Mouse (Mus musculus) ZHBTc4 (cell line): Measurements from ENCODE around the gene Paxbp1.

Experiments
- DNase-seq: peaks from one replicate; pipeline ENCODE4 v3.0.0-alpha.2; 2011; ENCODE audit warnings: low read depth, low spot score

The Paxbp1 gene

GRCm38 (mm10) chr16:91055150-91055549 lies 10.8 kb upstream of the Paxbp1 start:
- DNase-seq = no peak

- DNase-seq = no peak
These were observed 9.3 kb upstream of the Paxbp1 start for GRCm38 (mm10) chr16:91053599-91053998.

- peak; percentile 88 for DNase-seq
These were observed 1.2 kb upstream of the Paxbp1 start for GRCm38 (mm10) chr16:91045511-91045910.

GRCm38 (mm10) chr16:91043461-91044248 lies 688 bp downstream of the Paxbp1 start:
- peak; percentile 89 for DNase-seq

DNA sequence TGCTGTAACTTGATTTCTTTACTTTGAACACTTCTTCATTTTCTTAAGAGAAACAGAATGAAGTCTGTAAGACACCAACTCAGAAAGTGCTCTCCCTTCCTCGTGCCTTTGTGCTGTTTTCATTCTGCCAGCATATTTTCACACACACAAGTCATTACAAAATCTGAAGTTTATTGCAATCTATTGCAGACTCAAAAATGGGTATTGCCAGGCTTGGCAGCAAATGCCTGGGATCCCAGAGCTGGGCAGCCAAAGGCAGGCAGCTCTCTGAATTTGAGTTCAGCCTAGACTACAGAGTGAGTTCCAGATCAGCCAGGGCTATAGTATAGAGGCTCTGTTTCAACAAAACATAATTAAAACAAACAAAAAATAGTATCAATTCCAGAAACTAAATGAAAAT lies 1.7 kb downstream of the Paxbp1 start:
- DNase-seq = no peak

DNA sequence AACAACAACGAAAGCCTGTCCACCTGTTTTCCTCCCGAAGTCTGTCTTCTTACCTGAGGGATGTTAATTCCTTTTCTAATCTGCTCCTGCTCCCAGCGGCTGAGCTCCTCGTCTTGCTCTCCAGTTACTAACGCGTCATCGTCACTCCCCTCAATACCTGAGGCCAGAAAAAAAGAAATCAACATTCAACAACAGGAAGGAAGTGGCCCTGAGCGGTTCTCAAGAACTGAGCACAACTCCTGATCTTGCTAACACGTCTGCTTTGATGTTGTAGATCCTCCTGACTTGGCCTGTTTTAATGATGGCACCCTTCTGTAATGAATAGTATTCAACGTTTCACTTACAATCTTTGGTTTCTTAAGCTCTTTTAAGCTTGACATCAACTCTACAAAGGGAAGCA lies 8.5 kb downstream of the Paxbp1 start:
- DNase-seq = no peak

DNA sequence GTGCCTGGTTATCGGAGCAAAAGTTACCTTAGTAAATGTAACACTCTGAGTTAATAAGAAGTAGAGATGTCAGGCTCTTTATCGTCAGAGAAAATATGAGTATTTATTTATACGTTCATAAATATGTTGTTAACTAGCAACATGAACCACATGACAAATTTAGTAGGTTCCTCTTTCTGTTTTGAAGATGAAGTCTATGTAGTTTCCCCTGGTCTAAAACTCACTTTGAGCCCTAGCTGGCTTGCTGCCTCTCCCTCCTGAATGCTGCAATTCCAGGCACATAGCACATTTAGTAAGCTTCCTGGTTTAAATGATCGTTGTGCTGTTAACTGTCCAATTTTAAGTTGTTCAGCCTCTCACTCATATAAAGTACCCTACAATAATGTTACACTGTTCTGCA lies 13.6 kb downstream of the Paxbp1 start:
- DNase-seq = no peak

- no peak for DNase-seq
These were observed 14.4 kb downstream of the Paxbp1 start for GRCm38 (mm10) chr16:91029901-91030300.

DNA sequence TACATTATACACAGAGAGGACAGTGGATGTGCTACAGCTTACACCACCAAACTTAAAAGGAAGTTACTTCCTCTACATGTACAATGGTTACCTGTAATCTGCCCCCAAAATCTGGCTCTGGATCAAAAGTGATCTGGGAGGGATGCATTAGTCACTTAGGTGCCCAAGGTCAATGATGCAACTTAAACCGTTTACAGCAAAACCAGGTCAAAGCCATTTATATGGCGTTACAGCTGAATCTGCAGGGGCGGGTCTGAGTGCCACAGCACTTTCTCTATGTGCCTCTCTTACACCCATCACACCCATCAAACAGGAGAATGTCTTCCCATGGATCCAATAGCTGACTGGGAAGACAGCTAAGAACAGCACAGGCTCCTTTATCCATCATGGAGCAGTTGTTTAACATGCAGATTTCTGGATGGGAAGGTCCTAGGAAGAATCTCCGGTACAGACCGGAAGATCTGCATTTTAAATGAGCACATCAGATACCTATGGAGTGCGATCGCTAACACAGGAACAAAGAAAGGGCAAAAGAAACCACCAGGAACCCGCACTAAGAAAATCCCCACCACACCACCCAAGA lies 15.1 kb downstream of the Paxbp1 start:
- peak; percentile 83 for DNase-seq

- no peak for DNase-seq
These were observed 18.1 kb downstream of the Paxbp1 start for GRCm38 (mm10) chr16:91026290-91026689.

GRCm38 (mm10) chr16:91023384-91023783 lies 21.0 kb downstream of the Paxbp1 start:
- peak; percentile 52 for DNase-seq

- DNase-seq = no peak
These were observed 23.4 kb downstream of the Paxbp1 start for GRCm38 (mm10) chr16:91020842-91021483.

- peak; percentile 63 for DNase-seq
These were observed 24.9 kb downstream of the Paxbp1 start for GRCm38 (mm10) chr16:91019476-91019875.

GRCm38 (mm10) chr16:91015761-91016160 lies 28.6 kb downstream of the Paxbp1 start:
- no peak for DNase-seq

GRCm38 (mm10) chr16:91011847-91012246 lies 32.5 kb downstream of the Paxbp1 start:
- no peak for DNase-seq

DNA sequence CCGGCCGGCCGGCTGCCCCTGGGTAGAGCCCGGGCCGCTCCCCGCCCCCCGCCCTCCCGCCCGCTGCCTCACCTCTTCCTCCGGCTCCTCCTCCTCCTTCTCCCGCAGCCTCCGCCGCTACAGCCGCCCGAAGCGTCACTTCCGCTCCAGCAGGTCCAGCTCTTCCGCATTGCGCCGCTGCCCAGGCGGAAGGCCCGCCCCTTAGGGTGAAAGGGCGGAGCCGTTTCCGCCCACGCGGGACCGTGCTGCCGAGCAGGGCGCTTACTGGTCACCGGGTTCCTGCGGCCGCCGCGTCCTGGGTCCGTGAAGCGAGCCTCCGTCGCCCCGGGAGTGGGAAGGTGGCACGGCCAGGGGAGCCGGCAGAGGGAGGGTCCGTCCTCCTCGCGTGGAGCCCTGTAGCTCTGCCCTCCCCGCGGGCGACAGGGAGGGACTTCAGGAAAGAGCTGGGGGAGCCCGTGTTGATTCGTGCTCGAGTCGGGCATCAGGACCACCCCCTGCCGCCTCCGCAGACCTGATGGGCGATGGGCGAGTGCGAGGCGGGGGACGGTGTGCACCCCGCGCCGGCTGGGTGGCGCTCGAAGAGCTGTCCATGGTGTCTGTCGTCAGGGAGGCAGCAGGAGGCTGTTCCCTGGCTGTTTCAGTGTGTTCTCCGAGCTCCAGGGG lies 33.2 kb downstream of the Paxbp1 start, which contains the start of gene Synj1:
Gene Synj1, minus strand, starts transcription at position 288 of the 663 bp plus-strand sequence.
- peak; percentile 93 for DNase-seq

DNA sequence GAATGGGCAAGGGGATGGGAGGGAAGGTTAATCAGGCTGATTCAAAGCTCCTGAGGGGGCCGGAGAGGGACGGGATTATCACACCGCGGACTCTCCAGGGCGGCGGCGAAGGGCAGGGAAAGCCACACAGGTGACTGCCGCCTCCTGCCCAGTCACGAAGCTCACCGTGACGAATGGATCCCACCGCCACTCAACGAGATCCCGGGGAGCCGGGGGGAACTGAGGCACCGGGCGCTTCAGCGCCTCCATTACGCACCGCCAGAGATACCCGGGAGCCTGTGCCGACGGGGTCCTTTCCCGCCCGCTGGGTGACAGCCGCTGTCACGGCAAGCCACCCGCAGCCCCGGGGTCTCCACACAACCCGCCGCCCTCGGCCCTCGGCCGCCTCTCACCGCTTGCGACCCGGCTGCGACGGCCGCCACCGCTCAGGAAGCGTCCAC lies 33.7 kb downstream of the Paxbp1 start:
- DNase-seq = peak; percentile 43

GRCm38 (mm10) chr16:91009942-91010529 lies 34.3 kb downstream of the Paxbp1 start:
- no peak for DNase-seq

- DNase-seq = no peak
These were observed 39.3 kb downstream of the Paxbp1 start for GRCm38 (mm10) chr16:91004915-91005538.

DNA sequence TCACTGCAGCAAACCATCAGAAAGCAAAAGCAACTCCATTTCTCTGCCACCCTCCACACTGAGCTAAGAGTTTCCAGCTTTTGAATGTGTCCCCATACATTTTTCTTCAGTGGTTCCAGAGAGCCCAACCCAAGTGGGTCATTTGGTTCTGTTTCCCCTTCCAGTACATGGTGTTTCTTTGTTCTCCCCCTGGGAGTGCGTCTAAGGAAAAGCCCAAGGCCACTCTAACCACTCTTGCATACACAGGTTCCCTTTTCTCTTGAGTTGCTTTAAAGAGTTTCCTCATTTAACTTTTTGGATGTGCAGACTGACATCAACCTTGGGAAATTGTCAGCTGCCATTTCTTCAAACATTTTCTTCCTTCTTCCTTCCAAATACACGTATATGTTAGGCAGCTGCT lies 43.2 kb downstream of the Paxbp1 start:
- no peak for DNase-seq

DNA sequence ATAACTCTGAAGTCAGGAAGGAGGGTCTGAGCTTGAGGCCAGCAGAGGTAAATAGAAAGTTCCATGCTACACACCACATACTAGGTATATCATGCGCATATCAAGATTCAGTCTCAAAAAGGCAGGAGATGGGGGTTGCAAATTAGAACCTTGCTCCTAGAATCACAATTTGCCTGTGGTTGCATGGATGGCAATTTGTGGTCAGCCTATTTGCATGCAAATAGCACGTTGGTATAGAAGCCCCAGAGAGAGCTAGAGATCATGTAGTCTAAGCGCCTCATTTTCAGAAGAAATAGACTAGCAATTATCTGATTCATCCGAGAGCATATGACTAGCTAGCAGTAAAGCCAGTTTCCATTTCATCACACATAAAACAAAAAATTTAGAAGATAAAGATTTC lies 44.5 kb downstream of the Paxbp1 start:
- no peak for DNase-seq
